Mouse (Mus musculus) forebrain, embryonic 15.5 days (tissue): ENCODE results near the gene Eci2. TPM values are rescaled to one million over a fixed set of nuclear protein-coding genes. Genes with fewer than 3 reads are reported as not detected.
"Not testable (repeated sequence)": the region's sequence is repeated elsewhere in the genome, so short reads cannot be mapped to it uniquely, and the experiment has no call there.

ENCODE experiments used
- ATAC-seq: fragments of 200-750 bp; cut with Nextera tagmentation; replicated peaks from 2 replicates; pipeline ENCODE4 v1.8.0; 2017; ENCODE audit warnings: mild to moderate bottlenecking, moderate TSS enrichment, moderate library complexity
- H3K27ac ChIP-seq: fragments of 300-500 bp; sonication (generic); replicated peaks from 2 replicates; pipeline ENCODE4 v1.5.1; 2015; ENCODE audit warnings: mild to moderate bottlenecking, inconsistent platforms
- H3K27me3 ChIP-seq: fragments of 300-500 bp; sonication (generic); 2 replicates; pipeline ENCODE4 v1.6.1; 2015; ENCODE audit warnings: inconsistent platforms
- H3K36me3 ChIP-seq: fragments of 300-500 bp; sonication (generic); 2 replicates; pipeline ENCODE4 v1.6.1; 2015; ENCODE audit warnings: mild to moderate bottlenecking, inconsistent platforms
- H3K4me1 ChIP-seq: fragments of 300-500 bp; sonication (generic); 2 replicates; pipeline ENCODE4 v1.6.1; 2015; ENCODE audit warnings: inconsistent platforms
- H3K4me2 ChIP-seq: fragments of 300-500 bp; sonication (generic); replicated peaks from 2 replicates; pipeline ENCODE4 v1.6.1; 2015; ENCODE audit warnings: mild to moderate bottlenecking, inconsistent platforms
- H3K4me3 ChIP-seq: fragments of 300-500 bp; sonication (generic); 2 replicates; pipeline ENCODE4 v1.5.1; 2015; ENCODE audit warnings: mild to moderate bottlenecking, inconsistent platforms
- H3K9ac ChIP-seq: fragments of 300-500 bp; sonication (generic); replicated peaks from 2 replicates; pipeline ENCODE4 v1.6.1; 2015; ENCODE audit warnings: mild to moderate bottlenecking, inconsistent platforms
- H3K9me3 ChIP-seq: fragments of 300-500 bp; sonication (generic); 2 replicates; pipeline ENCODE4 v1.6.1; 2016; ENCODE audit warnings: inconsistent platforms
- WGBS: fragments of 180-500 bp; shearing (Covaris S2); methylation state at CpG from one replicate; pipeline ENCODE4 v1.1.7; 2015; ENCODE audit warnings: mixed read lengths; 5-methylcytosine and 5-hydroxymethylcytosine counted together
- polyA plus RNA-seq: library from polyadenylated mRNA; unstranded; fragments of >200 nt; fragmentation: Nextera tagmentation; extraction: Ambion mirVana; gene quantifications from 2 replicates; pipeline ENCODE4 v1.2.1, GENCODE M21; 2015

Gene Eci2
- polyA plus RNA-seq, 1 experiment from 2014 or later, result 116 TPM

GRCm38 (mm10) chr13:34956901-34957300, 70.0 kb downstream of the Eci2 start:
- H3K36me3 ChIP-seq, result no peaks in the 10 kb centered on the region
- whole genome bisulfite sequencing, result 86% methylated on average over 4 of the region's 4 CpGs
- no peak overlapping the region for H3K4me3 ChIP-seq
- H3K4me2 ChIP-seq, result no peak overlapping the region
- H3K27ac ChIP-seq, result no peak overlapping the region
- no peak overlapping the region for H3K9ac ChIP-seq
- ATAC-seq, result no peak
- H3K9me3 ChIP-seq, result no peaks in the 10 kb centered on the region
- no peaks in the 10 kb centered on the region for H3K27me3 ChIP-seq
- no peaks in the 10 kb centered on the region for H3K4me1 ChIP-seq

- not testable (repeated sequence) for H3K4me1 ChIP-seq, H3K27me3 ChIP-seq, H3K4me3 ChIP-seq, H3K9me3 ChIP-seq, H3K4me2 ChIP-seq, ATAC-seq, H3K36me3 ChIP-seq, H3K9ac ChIP-seq, H3K27ac ChIP-seq
- WGBS, result 95% methylated on average over 2 of the region's 2 CpGs
These were observed 75.5 kb downstream of the Eci2 start for GRCm38 (mm10) chr13:34951437-34951836.

- Histone ChIP-seq H3K9me3 (no peaks in the 10 kb centered on the region), H3K9ac (no peak overlapping the region), H3K36me3 (no peaks in the 10 kb centered on the region), H3K27ac (no peak overlapping the region), H3K27me3 (no peaks in the 10 kb centered on the region), H3K4me1 (no peaks in the 10 kb centered on the region), H3K4me3 (no peak overlapping the region), H3K4me2 (no peak overlapping the region)
- no peak for ATAC-seq
These were observed 84.5 kb downstream of the Eci2 start for GRCm38 (mm10) chr13:34942370-34942769.

- Histone ChIP-seq H3K36me3 (no peaks in the 10 kb centered on the region), H3K4me1 (no peaks in the 10 kb centered on the region), H3K27ac (peak overlapping the region; percentile 32; the same call in 1 of the 2 replicates), H3K4me2 (no peak overlapping the region), H3K9me3 (no peaks in the 10 kb centered on the region), H3K4me3 (no peak overlapping the region), H3K27me3 (no peaks in the 10 kb centered on the region), H3K9ac (no peak overlapping the region)
- peak; percentile 76 for ATAC-seq
- 55% methylated on average over 10 of the region's 10 CpGs for WGBS
These were observed 91.8 kb downstream of the Eci2 start for GRCm38 (mm10) chr13:34934931-34935644.

Other genes with a start within 250 kb of the Eci2 start
- 68.4 and 69.6 TPM in 2 replicates for gene Prpf4b, start 151.8 kb downstream of the Eci2 start, polyA plus RNA-seq
- 0.71 and 0.97 TPM in 2 replicates for gene Fam217a, start 102.8 kb downstream of the Eci2 start, polyA plus RNA-seq
- gene 4933417A18Rik, start 102.7 kb downstream of the Eci2 start, polyA plus RNA-seq, result not detected in 2 replicates
- 0.15 and 0.41 TPM in 2 replicates for gene Eci3, start 63.3 kb downstream of the Eci2 start, polyA plus RNA-seq